Mouse (Mus musculus) liver, adult 2 months (tissue): ENCODE data around the gene Slc41a2. TPM values are rescaled to one million over a fixed set of nuclear protein-coding genes. Genes with fewer than 3 reads are reported as not detected.

Experiments
- DNase-seq: peaks from one replicate; pipeline ENCODE4 v3.0.0-alpha.2; 2011; ENCODE audit warnings: low read depth, low spot score; ENCODE audit errors: extremely low read depth
- H3K27ac ChIP-seq: fragments of 200-500 bp; replicated peaks from 2 replicates; pipeline ENCODE4 v1.5.1; 2012; ENCODE audit warnings: low read depth, mild to moderate bottlenecking, control low read depth, inconsistent platforms, low read length; ENCODE audit not compliant: insufficient read depth
- H3K27me3 ChIP-seq: fragments of 200-500 bp; 2 replicates; pipeline ENCODE4 v1.6.1; 2012; ENCODE audit warnings: mild to moderate bottlenecking, moderate library complexity, low read length, inconsistent platforms; ENCODE audit not compliant: control insufficient read depth, insufficient read depth
- H3K36me3 ChIP-seq: fragments of 200-500 bp; 2 replicates; pipeline ENCODE4 v1.6.1; 2012; ENCODE audit warnings: low read length, inconsistent platforms; ENCODE audit not compliant: control insufficient read depth, insufficient read depth
- H3K4me1 ChIP-seq: fragments of 200-500 bp; 2 replicates; pipeline ENCODE4 v1.6.1; 2011; ENCODE audit warnings: low read length; ENCODE audit not compliant: control insufficient read depth, insufficient read depth
- H3K4me3 ChIP-seq: fragments of 200-500 bp; 2 replicates; pipeline ENCODE4 v1.5.1; 2011; ENCODE audit warnings: low read depth, mild to moderate bottlenecking, control low read depth, low read length, moderate library complexity; ENCODE audit not compliant: insufficient read depth
- H3K79me2 ChIP-seq: fragments of 200-500 bp; 2 replicates; pipeline ENCODE4 v1.6.1; 2012; ENCODE audit warnings: inconsistent platforms, mild to moderate bottlenecking, low read length, moderate library complexity; ENCODE audit not compliant: control insufficient read depth, insufficient read depth
- H3K9ac ChIP-seq: fragments of 200-500 bp; 2 replicates; pipeline ENCODE4 v1.6.1; 2012; ENCODE audit warnings: low read depth, mild to moderate bottlenecking, control low read depth, inconsistent platforms, low read length
- CTCF ChIP-seq: fragments of 200-500 bp; IDR thresholded peaks from 2 replicates; pipeline ENCODE4 v1.5.1; 2011; ENCODE audit warnings: low read depth, low read length, control low read depth
- POLR2A ChIP-seq: fragments of 200-500 bp; IDR thresholded peaks from 2 replicates; pipeline ENCODE4 v1.6.1; 2011; ENCODE audit warnings: low read length, control low read depth; ENCODE audit not compliant: insufficient read depth; ENCODE audit errors: extremely low read depth
- WGBS: fragments of 180-500 bp; shearing (Covaris S2); methylation state at CpG from one replicate; pipeline ENCODE4 v1.1.7; 2018; 5-methylcytosine and 5-hydroxymethylcytosine counted together
- polyA plus RNA-seq: library from polyadenylated mRNA; depleted of rRNA; stranded (reverse); fragments of >200 nt; gene quantifications from 2 replicates; pipeline ENCODE4 v1.2.3, GENCODE M21; 2012
- total RNA-seq: library from RNA; depleted of rRNA; stranded (reverse); fragments of >200 nt; gene quantifications from 2 replicates; pipeline ENCODE4 v1.2.3, GENCODE M21; 2014

The Slc41a2 gene
- total and polyA plus RNA-seq, 2 experiments: 4.3 to 7.4 TPM

GRCm38 (mm10) chr10:83233967-83234366, 103.7 kb downstream of the Slc41a2 start:
- Histone ChIP-seq H3K4me1 (no peaks in the 10 kb centered on the region), H3K79me2 (no peaks in the 10 kb centered on the region), H3K9ac (no peak overlapping the region), H3K27me3 (no peaks in the 10 kb centered on the region), H3K27ac (no peak overlapping the region), H3K4me3 (no peak overlapping the region), H3K36me3 (peaks cover 11% of the 10 kb centered on the region; the same call in 1 of the 2 replicates)
- DNase-seq: no peak
- no peak for TF ChIP-seq POLR2A
- no peak for TF ChIP-seq CTCF
- WGBS: 70% methylated on average over 3 of the region's 3 CpGs

DNA sequence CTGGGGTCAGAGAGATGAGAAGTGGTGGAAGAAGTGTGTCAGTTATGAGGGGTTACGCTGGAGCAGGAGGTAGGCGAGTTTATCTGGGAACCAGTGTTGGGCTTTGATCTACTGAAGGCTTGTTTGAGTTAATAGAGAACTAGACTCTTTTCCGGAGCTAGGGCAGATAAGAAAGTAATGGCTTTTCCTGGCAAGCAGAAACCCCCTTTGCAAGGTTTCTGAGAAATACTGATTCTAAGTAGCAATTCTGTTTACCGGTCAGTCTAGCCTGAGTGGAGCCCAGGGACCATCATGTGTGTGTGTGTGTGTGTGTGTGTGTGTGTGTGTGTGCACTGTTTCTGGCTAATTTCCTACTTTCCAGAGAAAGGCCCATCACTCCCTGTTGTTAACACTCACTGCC, 109.1 kb downstream of the Slc41a2 start:
- 43% methylated on average over 4 of the region's 4 CpGs for WGBS
- no peaks in the 10 kb centered on the region for H3K4me1 ChIP-seq
- H3K36me3 ChIP-seq: peaks cover 11% of the 10 kb centered on the region; the same call in 1 of the 2 replicates
- TF ChIP-seq CTCF (no peak), POLR2A (no peak)
- H3K27me3 ChIP-seq: no peaks in the 10 kb centered on the region
- no peak overlapping the region for H3K4me3 ChIP-seq
- no peak overlapping the region for H3K27ac ChIP-seq
- no peaks in the 10 kb centered on the region for H3K79me2 ChIP-seq
- DNase-seq: no peak
- H3K9ac ChIP-seq: no peak overlapping the region

GRCm38 (mm10) chr10:83224999-83225398, 112.7 kb downstream of the Slc41a2 start:
- H3K27ac ChIP-seq: no peak overlapping the region
- H3K9ac ChIP-seq: no peak overlapping the region
- H3K4me1 ChIP-seq: no peaks in the 10 kb centered on the region
- H3K36me3 ChIP-seq: no peaks in the 10 kb centered on the region
- H3K27me3 ChIP-seq: no peaks in the 10 kb centered on the region
- peak; percentile 19 for DNase-seq
- TF ChIP-seq POLR2A (no peak), CTCF (peak; percentile 70)
- no peak overlapping the region for H3K4me3 ChIP-seq
- 50% methylated on average over 3 of the region's 3 CpGs for WGBS
- no peaks in the 10 kb centered on the region for H3K79me2 ChIP-seq

GRCm38 (mm10) chr10:83220847-83221246, 116.8 kb downstream of the Slc41a2 start:
- H3K27me3 ChIP-seq: no peaks in the 10 kb centered on the region
- no peaks in the 10 kb centered on the region for H3K79me2 ChIP-seq
- no peaks in the 10 kb centered on the region for H3K36me3 ChIP-seq
- no peak for TF ChIP-seq POLR2A
- TF ChIP-seq CTCF: no peak
- no peak overlapping the region for H3K9ac ChIP-seq
- H3K27ac ChIP-seq: no peak overlapping the region
- no peaks in the 10 kb centered on the region for H3K4me1 ChIP-seq
- no peak overlapping the region for H3K4me3 ChIP-seq
- no peak for DNase-seq
- WGBS: 70% methylated on average over 3 of the region's 3 CpGs

- Histone ChIP-seq H3K9ac (no peak overlapping the region), H3K27me3 (no peaks in the 10 kb centered on the region), H3K27ac (no peak overlapping the region), H3K79me2 (no peaks in the 10 kb centered on the region), H3K4me1 (no peaks in the 10 kb centered on the region), H3K4me3 (no peak overlapping the region), H3K36me3 (no peaks in the 10 kb centered on the region)
- 88% methylated on average over 10 of the region's 10 CpGs for WGBS
- DNase-seq: no peak
- no peak for TF ChIP-seq POLR2A
Observed at GRCm38 (mm10) chr10:83220217-83220616, 117.5 kb downstream of the Slc41a2 start.

- WGBS: 33% methylated on average over 12 of the region's 12 CpGs
Observed at GRCm38 (mm10) chr10:83219729-83220128, 118.0 kb downstream of the Slc41a2 start.

More at GRCm38 (mm10) chr10:83219729-83220128, 118.0 kb downstream of the Slc41a2 start:
- Histone ChIP-seq H3K4me1 (no peaks in the 10 kb centered on the region), H3K27me3 (no peaks in the 10 kb centered on the region), H3K4me3 (no peak overlapping the region), H3K27ac (no peak overlapping the region), H3K79me2 (no peaks in the 10 kb centered on the region), H3K9ac (no peak overlapping the region), H3K36me3 (no peaks in the 10 kb centered on the region)
- DNase-seq: no peak
- TF ChIP-seq POLR2A (no peak), CTCF (peak; percentile 72)
